Mouse (Mus musculus): ENCODE results near the gene Dennd5a. TPM values are rescaled to one million over a fixed set of nuclear protein-coding genes. Genes with fewer than 3 reads are reported as not detected.

The Dennd5a gene
- polyA plus RNA-seq, 1 experiment from 2014 or later, result 57.2 TPM

- H3K36me3 ChIP-seq (ENCODE audit: control insufficient read depth, insufficient read depth, low read length), result peaks cover 3% of the 10 kb centered on the region; the same call in 1 of the 2 replicates
- no peak overlapping the region for H3K9ac ChIP-seq (replicated peaks; ENCODE audit: low read length)
- H3K27me3 ChIP-seq (ENCODE audit: control insufficient read depth, insufficient read depth, low read length), result no peaks in the 10 kb centered on the region
- ATAC-seq (ENCODE audit: low FRiP score, low TSS enrichment) (no peak), DNase-seq (no peak)
- H3K27ac ChIP-seq (replicated peaks; ENCODE audit: low read depth, low read length), result no peak overlapping the region
- H3K4me3 ChIP-seq (replicated peaks; ENCODE audit: low read depth, low read length), result no peak overlapping the region
- 96% methylated on average over 2 of the region's 2 CpGs for WGBS
- H3K9me3 ChIP-seq (ENCODE audit: control insufficient read depth, low read length), result no peaks in the 10 kb centered on the region
- H3K4me1 ChIP-seq (ENCODE audit: control insufficient read depth, insufficient read depth, low read length), result no peaks in the 10 kb centered on the region
- H3K4me2 ChIP-seq (ENCODE audit: low read length), result no peak overlapping the region
Observed at GRCm38 (mm10) chr7:109882574-109882973, 77.7 kb downstream of the Dennd5a start.

GRCm38 (mm10) chr7:109881561-109882099 lies 78.6 kb downstream of the Dennd5a start:
- no peak overlapping the region for H3K27ac ChIP-seq (replicated peaks; ENCODE audit: low read depth, low read length)
- no peak overlapping the region for H3K4me2 ChIP-seq (ENCODE audit: low read length)
- H3K27me3 ChIP-seq (ENCODE audit: control insufficient read depth, insufficient read depth, low read length), result no peaks in the 10 kb centered on the region
- no peaks in the 10 kb centered on the region for H3K4me1 ChIP-seq (ENCODE audit: control insufficient read depth, insufficient read depth, low read length)
- DNase-seq (no peak), ATAC-seq (ENCODE audit: low FRiP score, low TSS enrichment) (no peak)
- no peaks in the 10 kb centered on the region for H3K9me3 ChIP-seq (ENCODE audit: control insufficient read depth, low read length)
- H3K36me3 ChIP-seq (ENCODE audit: control insufficient read depth, insufficient read depth, low read length), result peaks cover under 1% of the 10 kb centered on the region; the same call in 1 of the 2 replicates
- no peak overlapping the region for H3K9ac ChIP-seq (replicated peaks; ENCODE audit: low read length)
- no peak overlapping the region for H3K4me3 ChIP-seq (replicated peaks; ENCODE audit: low read depth, low read length)
- 41% methylated on average over 2 of the region's 2 CpGs for WGBS

GRCm38 (mm10) chr7:109879158-109879557 lies 81.1 kb downstream of the Dennd5a start:
- ATAC-seq (ENCODE audit: low FRiP score, low TSS enrichment) (no peak), DNase-seq (no peak)
- 67% methylated on average over 12 of the region's 12 CpGs for WGBS
- Histone ChIP-seq H3K4me1 (ENCODE audit: control insufficient read depth, insufficient read depth, low read length) (no peaks in the 10 kb centered on the region), H3K4me2 (ENCODE audit: low read length) (no peak overlapping the region), H3K9ac (replicated peaks; ENCODE audit: low read length) (no peak overlapping the region), H3K36me3 (ENCODE audit: control insufficient read depth, insufficient read depth, low read length) (no peaks in the 10 kb centered on the region), H3K4me3 (replicated peaks; ENCODE audit: low read depth, low read length) (no peak overlapping the region), H3K9me3 (ENCODE audit: control insufficient read depth, low read length) (no peaks in the 10 kb centered on the region), H3K27ac (replicated peaks; ENCODE audit: low read depth, low read length) (no peak overlapping the region), H3K27me3 (ENCODE audit: control insufficient read depth, insufficient read depth, low read length) (no peaks in the 10 kb centered on the region)

- Histone ChIP-seq H3K4me3 (replicated peaks; ENCODE audit: low read depth, low read length) (no peak overlapping the region), H3K9ac (replicated peaks; ENCODE audit: low read length) (no peak overlapping the region), H3K36me3 (ENCODE audit: control insufficient read depth, insufficient read depth, low read length) (no peaks in the 10 kb centered on the region), H3K4me2 (ENCODE audit: low read length) (no peak overlapping the region), H3K4me1 (ENCODE audit: control insufficient read depth, insufficient read depth, low read length) (no peaks in the 10 kb centered on the region), H3K27me3 (ENCODE audit: control insufficient read depth, insufficient read depth, low read length) (no peaks in the 10 kb centered on the region), H3K27ac (replicated peaks; ENCODE audit: low read depth, low read length) (peak overlapping the region; percentile 17; the same call in 1 of the 2 replicates), H3K9me3 (ENCODE audit: control insufficient read depth, low read length) (no peaks in the 10 kb centered on the region)
- ATAC-seq (ENCODE audit: low FRiP score, low TSS enrichment) (no peak), DNase-seq (no peak)
- WGBS, result 72% methylated on average over 8 of the region's 8 CpGs
Observed at GRCm38 (mm10) chr7:109876085-109876484, 84.2 kb downstream of the Dennd5a start.

- no peak for DNase-seq
- WGBS, result 61% methylated on average over 3 of the region's 3 CpGs
Observed at GRCm38 (mm10) chr7:109875598-109875997, 84.7 kb downstream of the Dennd5a start.

GRCm38 (mm10) chr7:109875033-109875432 lies 85.2 kb downstream of the Dennd5a start:
- ATAC-seq (ENCODE audit: low FRiP score, low TSS enrichment) (peak; percentile 40; the same call in 1 of the 2 replicates), DNase-seq (no peak)
- no peak overlapping the region for H3K4me2 ChIP-seq (ENCODE audit: low read length)
- H3K9ac ChIP-seq (replicated peaks; ENCODE audit: low read length), result no peak overlapping the region
- 0 out of 2 replicates have a peak overlapping the region, but pooled peaks have one; percentile 17 for H3K27ac ChIP-seq (replicated peaks; ENCODE audit: low read depth, low read length)
- no peaks in the 10 kb centered on the region for H3K4me1 ChIP-seq (ENCODE audit: control insufficient read depth, insufficient read depth, low read length)
- no peaks in the 10 kb centered on the region for H3K36me3 ChIP-seq (ENCODE audit: control insufficient read depth, insufficient read depth, low read length)
- no peaks in the 10 kb centered on the region for H3K27me3 ChIP-seq (ENCODE audit: control insufficient read depth, insufficient read depth, low read length)
- no peak overlapping the region for H3K4me3 ChIP-seq (replicated peaks; ENCODE audit: low read depth, low read length)
- no peaks in the 10 kb centered on the region for H3K9me3 ChIP-seq (ENCODE audit: control insufficient read depth, low read length)

More at GRCm38 (mm10) chr7:109875598-109875997, 84.7 kb downstream of the Dennd5a start:
- Histone ChIP-seq H3K9ac (replicated peaks; ENCODE audit: low read length) (no peak overlapping the region), H3K4me1 (ENCODE audit: control insufficient read depth, insufficient read depth, low read length) (no peaks in the 10 kb centered on the region), H3K4me2 (ENCODE audit: low read length) (no peak overlapping the region), H3K36me3 (ENCODE audit: control insufficient read depth, insufficient read depth, low read length) (no peaks in the 10 kb centered on the region), H3K9me3 (ENCODE audit: control insufficient read depth, low read length) (no peaks in the 10 kb centered on the region), H3K27ac (replicated peaks; ENCODE audit: low read depth, low read length) (peak overlapping the region; percentile 17; the same call in 1 of the 2 replicates), H3K4me3 (replicated peaks; ENCODE audit: low read depth, low read length) (no peak overlapping the region), H3K27me3 (ENCODE audit: control insufficient read depth, insufficient read depth, low read length) (no peaks in the 10 kb centered on the region)
- no peak for ATAC-seq (ENCODE audit: low FRiP score, low TSS enrichment)

- ATAC-seq (ENCODE audit: low FRiP score, low TSS enrichment) (no peak), DNase-seq (no peak)
- Histone ChIP-seq H3K9ac (replicated peaks; ENCODE audit: low read length) (no peak overlapping the region), H3K36me3 (ENCODE audit: control insufficient read depth, insufficient read depth, low read length) (no peaks in the 10 kb centered on the region), H3K4me2 (ENCODE audit: low read length) (no peak overlapping the region), H3K4me1 (ENCODE audit: control insufficient read depth, insufficient read depth, low read length) (no peaks in the 10 kb centered on the region), H3K27ac (replicated peaks; ENCODE audit: low read depth, low read length) (no peak overlapping the region), H3K27me3 (ENCODE audit: control insufficient read depth, insufficient read depth, low read length) (no peaks in the 10 kb centered on the region), H3K9me3 (ENCODE audit: control insufficient read depth, low read length) (no peaks in the 10 kb centered on the region), H3K4me3 (replicated peaks; ENCODE audit: low read depth, low read length) (no peak overlapping the region)
- WGBS, result 65% methylated on average over 5 of the region's 5 CpGs
Observed at GRCm38 (mm10) chr7:109873170-109873569, 87.1 kb downstream of the Dennd5a start.

GRCm38 (mm10) chr7:109871232-109871631 lies 89.0 kb downstream of the Dennd5a start:
- Histone ChIP-seq H3K4me2 (ENCODE audit: low read length) (no peak overlapping the region), H3K27me3 (ENCODE audit: control insufficient read depth, insufficient read depth, low read length) (0 out of 2 replicates have a peak, but pooled peaks cover 6% of the 10 kb centered on the region), H3K9ac (replicated peaks; ENCODE audit: low read length) (no peak overlapping the region), H3K9me3 (ENCODE audit: control insufficient read depth, low read length) (no peaks in the 10 kb centered on the region), H3K4me3 (replicated peaks; ENCODE audit: low read depth, low read length) (no peak overlapping the region), H3K36me3 (ENCODE audit: control insufficient read depth, insufficient read depth, low read length) (no peaks in the 10 kb centered on the region), H3K27ac (replicated peaks; ENCODE audit: low read depth, low read length) (no peak overlapping the region), H3K4me1 (ENCODE audit: control insufficient read depth, insufficient read depth, low read length) (no peaks in the 10 kb centered on the region)
- ATAC-seq (ENCODE audit: low FRiP score, low TSS enrichment) (no peak), DNase-seq (no peak)
- WGBS, result 85% methylated on average over 5 of the region's 5 CpGs

GRCm38 (mm10) chr7:109868498-109868897 lies 91.8 kb downstream of the Dennd5a start:
- ATAC-seq (ENCODE audit: low FRiP score, low TSS enrichment), result no peak
- Histone ChIP-seq H3K4me3 (replicated peaks; ENCODE audit: low read depth, low read length) (no peak overlapping the region), H3K9ac (replicated peaks; ENCODE audit: low read length) (no peak overlapping the region), H3K4me2 (ENCODE audit: low read length) (no peak overlapping the region), H3K9me3 (ENCODE audit: control insufficient read depth, low read length) (no peaks in the 10 kb centered on the region), H3K36me3 (ENCODE audit: control insufficient read depth, insufficient read depth, low read length) (no peaks in the 10 kb centered on the region), H3K4me1 (ENCODE audit: control insufficient read depth, insufficient read depth, low read length) (peaks cover 3% of the 10 kb centered on the region; the same call in 1 of the 2 replicates), H3K27me3 (ENCODE audit: control insufficient read depth, insufficient read depth, low read length) (peaks cover 12% of the 10 kb centered on the region), H3K27ac (replicated peaks; ENCODE audit: low read depth, low read length) (no peak overlapping the region)
- DNase-seq, result peak; percentile 59
- 12% methylated on average over 3 of the region's 3 CpGs for WGBS

Measured in midbrain, embryonic 14.5 days (tissue).